ENCODE assay signal across 18 mouse cellular contexts in genomic region chr9:8545236-8545635, GRCm38 (mm10). TPM values are rescaled to one million over a fixed set of nuclear protein-coding genes. Genes with fewer than 3 reads are reported as not detected.
DNase-seq lines count a peak whose midpoint lies in the region; ATAC-seq and TF ChIP-seq lines count a peak whose summit lies in the region.
"Had no signal": no experiment of that assay in that cellular context is flagged by ENCODE, and none has a peak within 500 bp of the region (broad histone marks: within the 10 kb centered on the region; RNA-seq: fewer than 3 reads in every experiment).

No protein-coding gene starts in this region.

- no peak overlapping the region for H3K27ac ChIP-seq in heart, embryonic 13.5 days (replicated peaks)
- H3K27ac ChIP-seq in heart, adult 2 months, result no peak overlapping the region
- H3K27ac ChIP-seq in limb, embryonic 13.5 days, result no peak overlapping the region
- no peak overlapping the region for H3K27ac ChIP-seq in limb, embryonic 10.5 days
- no peak overlapping the region for H3K27ac ChIP-seq in midbrain, postnatal 0 days (ENCODE audit: low read depth, low read length)
- H3K27ac ChIP-seq in midbrain, embryonic 15.5 days, result no peak overlapping the region
- no peak overlapping the region for H3K27ac ChIP-seq in neural tube, embryonic 13.5 days (replicated peaks)
- H3K27ac ChIP-seq: embryonic facial prominence, embryonic 12.5 days; liver, embryonic 15.5 days; midbrain, embryonic 12.5 days had no signal

- no peak for TF ChIP-seq POLR2A in heart, adult 2 months (IDR thresholded peaks at IDR 0.05; ENCODE audit: insufficient read depth, low read depth, low read length)

- H3K4me2 ChIP-seq in heart, embryonic 13.5 days, result peak overlapping the region; percentile 98
- peak overlapping the region; percentile 92; the same call in 1 of the 2 replicates for H3K4me2 ChIP-seq in limb, embryonic 13.5 days (replicated peaks)
- 0 out of 2 replicates have a peak overlapping the region, but pooled peaks have one; percentile 95 for H3K4me2 ChIP-seq in midbrain, postnatal 0 days (ENCODE audit: low read depth, low read length, poor library complexity, severe bottlenecking)
- no peak overlapping the region for H3K4me2 ChIP-seq in midbrain, embryonic 15.5 days
- H3K4me2 ChIP-seq in neural tube, embryonic 13.5 days, result peak overlapping the region; percentile 99; the same call in 1 of the 2 replicates

- peak overlapping the region; percentile 57; the same call in 1 of the 2 replicates for H3K4me3 ChIP-seq in heart, embryonic 13.5 days
- no peak overlapping the region for H3K4me3 ChIP-seq in heart, adult 2 months
- no peak overlapping the region for H3K4me3 ChIP-seq in limb, embryonic 13.5 days
- H3K4me3 ChIP-seq in limb, embryonic 10.5 days, result no peak overlapping the region
- no peak overlapping the region for H3K4me3 ChIP-seq in midbrain, postnatal 0 days (ENCODE audit: low read depth, low read length)
- H3K4me3 ChIP-seq in midbrain, embryonic 15.5 days, result no peak overlapping the region
- H3K4me3 ChIP-seq in neural tube, embryonic 13.5 days, result no peak overlapping the region
- H3K4me3 ChIP-seq: liver, embryonic 15.5 days had no signal

- peaks cover 4% of the 10 kb centered on the region; the same call in 1 of the 2 replicates for H3K27me3 ChIP-seq in heart, embryonic 13.5 days (replicated peaks)
- H3K27me3 ChIP-seq in heart, adult 2 months (ENCODE audit: control insufficient read depth, insufficient read depth, low read length), result peaks cover 3% of the 10 kb centered on the region
- H3K27me3 ChIP-seq in limb, embryonic 13.5 days, result peaks cover 38% of the 10 kb centered on the region
- H3K27me3 ChIP-seq in limb, embryonic 10.5 days (ENCODE audit: low read depth, poor library complexity, severe bottlenecking), result peaks cover 37% of the 10 kb centered on the region
- H3K27me3 ChIP-seq in midbrain, postnatal 0 days (ENCODE audit: insufficient read depth, low read length), result peaks cover 7% of the 10 kb centered on the region; the same call in 1 of the 2 replicates
- H3K27me3 ChIP-seq in midbrain, embryonic 15.5 days (replicated peaks), result no peaks in the 10 kb centered on the region
- H3K27me3 ChIP-seq in neural tube, embryonic 13.5 days, result peaks cover 18% of the 10 kb centered on the region

- TF ChIP-seq EP300 in heart, adult 2 months (IDR thresholded peaks at IDR 0.05; ENCODE audit: insufficient read depth, low read depth, low read length), result no peak

- H3K9me3 ChIP-seq in heart, embryonic 13.5 days, result no peaks in the 10 kb centered on the region
- H3K9me3 ChIP-seq in limb, embryonic 13.5 days, result no peaks in the 10 kb centered on the region
- no peaks in the 10 kb centered on the region for H3K9me3 ChIP-seq in limb, embryonic 10.5 days (replicated peaks)
- no peaks in the 10 kb centered on the region for H3K9me3 ChIP-seq in midbrain, postnatal 0 days (ENCODE audit: low read length)
- no peaks in the 10 kb centered on the region for H3K9me3 ChIP-seq in midbrain, embryonic 15.5 days
- no peaks in the 10 kb centered on the region for H3K9me3 ChIP-seq in neural tube, embryonic 13.5 days
- H3K9me3 ChIP-seq: embryonic facial prominence, embryonic 12.5 days; liver, embryonic 15.5 days; midbrain, embryonic 12.5 days had no signal

- no peak for ATAC-seq in heart, embryonic 13.5 days (ENCODE audit: extremely low read depth, insufficient number of reproducible peaks, low FRiP score, low TSS enrichment)
- no peak for ATAC-seq in limb, embryonic 13.5 days (ENCODE audit: low FRiP score, low read depth)
- no peak for ATAC-seq in midbrain, postnatal 0 days (ENCODE audit: low FRiP score)
- no peak for ATAC-seq in midbrain, embryonic 15.5 days (replicated peaks)
- ATAC-seq in neural tube, embryonic 13.5 days (ENCODE audit: low read depth), result no peak

- no peak for TF ChIP-seq CTCF in heart, adult 2 months (IDR thresholded peaks at IDR 0.05)
- no peak for TF ChIP-seq CTCF in midbrain, postnatal 0 days (IDR thresholded peaks at IDR 0.05)

- 33% methylated on average over 2 of the region's 2 CpGs for WGBS in heart, embryonic 13.5 days
- WGBS in heart, adult 2 months, result 35% methylated on average over 2 of the region's 2 CpGs
- WGBS in limb, embryonic 13.5 days, result 66% methylated on average over 2 of the region's 2 CpGs
- WGBS in limb, embryonic 10.5 days, result 68% methylated on average over 2 of the region's 2 CpGs
- WGBS in midbrain, postnatal 0 days, result 71% methylated on average over 2 of the region's 2 CpGs
- WGBS in midbrain, embryonic 15.5 days, result 80% methylated on average over 2 of the region's 2 CpGs
- WGBS in neural tube, embryonic 13.5 days, result 64% methylated on average over 2 of the region's 2 CpGs

- no peaks in the 10 kb centered on the region for H3K36me3 ChIP-seq in heart, embryonic 13.5 days
- no peaks in the 10 kb centered on the region for H3K36me3 ChIP-seq in heart, adult 2 months (ENCODE audit: control insufficient read depth, insufficient read depth, low read length)
- no peaks in the 10 kb centered on the region for H3K36me3 ChIP-seq in limb, embryonic 13.5 days
- no peaks in the 10 kb centered on the region for H3K36me3 ChIP-seq in limb, embryonic 10.5 days
- H3K36me3 ChIP-seq in midbrain, postnatal 0 days (ENCODE audit: insufficient read depth, low read length), result no peaks in the 10 kb centered on the region
- H3K36me3 ChIP-seq in midbrain, embryonic 15.5 days (replicated peaks), result no peaks in the 10 kb centered on the region
- H3K36me3 ChIP-seq in neural tube, embryonic 13.5 days, result no peaks in the 10 kb centered on the region
- H3K36me3 ChIP-seq: embryonic facial prominence, embryonic 12.5 days; liver, embryonic 15.5 days; midbrain, embryonic 12.5 days had no signal

- intact Hi-C loops in heart, adult 2 months (cut with DNase I), result no loop called here

- no peak for DNase-seq in heart, adult 2 months
- no peak for DNase-seq in limb, embryonic 10.5 days (ENCODE audit: low spot score)
- no peak for DNase-seq in midbrain, postnatal 0 days (ENCODE audit: low spot score)
- DNase-seq in spleen, postnatal 36 days (ENCODE audit: low spot score in 2 of 2), result no peak
- DNase-seq: B cell, adult 2 months; cerebellum, adult 11 months; cerebellum, postnatal 36 days; heart, postnatal 14 days; kidney, adult 11 months; kidney, postnatal 25 days; thymus, adult 18-20 months had no signal

- peaks cover 7% of the 10 kb centered on the region for H3K4me1 ChIP-seq in heart, embryonic 13.5 days
- peaks cover 1% of the 10 kb centered on the region; the same call in 1 of the 2 replicates for H3K4me1 ChIP-seq in heart, adult 2 months (ENCODE audit: control insufficient read depth, insufficient read depth, low read length)
- H3K4me1 ChIP-seq in limb, embryonic 13.5 days, result peaks cover 8% of the 10 kb centered on the region; the same call in 1 of the 2 replicates
- H3K4me1 ChIP-seq in limb, embryonic 10.5 days, result peaks cover 9% of the 10 kb centered on the region
- H3K4me1 ChIP-seq in midbrain, postnatal 0 days (ENCODE audit: insufficient read depth, low read length), result no peaks in the 10 kb centered on the region
- 0 out of 2 replicates have a peak, but pooled peaks cover 3% of the 10 kb centered on the region for H3K4me1 ChIP-seq in midbrain, embryonic 15.5 days
- H3K4me1 ChIP-seq in neural tube, embryonic 13.5 days (replicated peaks), result 0 out of 2 replicates have a peak, but pooled peaks cover 6% of the 10 kb centered on the region
- H3K4me1 ChIP-seq: embryonic facial prominence, embryonic 12.5 days; liver, embryonic 15.5 days; midbrain, embryonic 12.5 days had no signal

- H3K79me2 ChIP-seq in heart, adult 2 months (replicated peaks; ENCODE audit: control insufficient read depth, insufficient read depth, low read length), result no peaks in the 10 kb centered on the region

- no peak overlapping the region for H3K9ac ChIP-seq in heart, embryonic 13.5 days
- H3K9ac ChIP-seq in heart, adult 2 months (ENCODE audit: low read depth, low read length), result no peak overlapping the region
- H3K9ac ChIP-seq in limb, embryonic 13.5 days, result no peak overlapping the region
- no peak overlapping the region for H3K9ac ChIP-seq in midbrain, postnatal 0 days (replicated peaks; ENCODE audit: low read length, poor library complexity, severe bottlenecking)
- H3K9ac ChIP-seq in midbrain, embryonic 15.5 days, result no peak overlapping the region
- no peak overlapping the region for H3K9ac ChIP-seq in neural tube, embryonic 13.5 days
- H3K9ac ChIP-seq: liver, embryonic 15.5 days had no signal

RNA-seq across cellular contexts. Expression of gene Trpc6, which starts 1.3 kb away (rescaled TPM):
- 0.87 and 0.98 TPM in 2 replicates for polyA plus RNA-seq in heart, embryonic 13.5 days (2015; fragmentation: Nextera tagmentation; extraction: Ambion mirVana)
- total RNA-seq in heart, adult 2 months (2021), result 1 to 10 TPM in 1 of 2 experiments, under 1 TPM in 1; 0.26 to 1.2 TPM
- polyA plus RNA-seq in heart, adult 2 months (2012; rRNA removed), result 0.09 and 0.12 TPM in 2 replicates
- polyA plus RNA-seq in limb, embryonic 13.5 days (2015; fragmentation: Nextera tagmentation; extraction: Ambion mirVana), result 0.61 and 0.70 TPM in 2 replicates
- 0.68 and 0.75 TPM in 2 replicates for polyA plus RNA-seq in limb, embryonic 10.5 days (2016; fragmentation: Nextera tagmentation; extraction: Ambion mirVana)
- total RNA-seq in midbrain, postnatal 0 days (2014; rRNA removed), result 0.38 and 2.3 TPM in 2 replicates
- polyA plus RNA-seq in midbrain, postnatal 0 days (2015; fragmentation: Nextera tagmentation; extraction: Ambion mirVana), result 0.62 and 0.92 TPM in 2 replicates
- 0.60 and 0.94 TPM in 2 replicates for polyA plus RNA-seq in midbrain, embryonic 15.5 days (2015; fragmentation: Nextera tagmentation; extraction: Ambion mirVana)
- 0.65 and 0.67 TPM in 2 replicates for polyA plus RNA-seq in neural tube, embryonic 13.5 days (2015; fragmentation: Nextera tagmentation; extraction: Ambion mirVana)
